Mouse (Mus musculus): ENCODE results near the gene Plcb1. TPM values are rescaled to one million over a fixed set of nuclear protein-coding genes. Genes with fewer than 3 reads are reported as not detected.
A peak's percentile ranks its signal among the peaks of the same experiment; 100 is the strongest.

Gene Plcb1
- polyA plus RNA-seq, 1 experiment from 2014 or later, result 4.8 TPM

DNA sequence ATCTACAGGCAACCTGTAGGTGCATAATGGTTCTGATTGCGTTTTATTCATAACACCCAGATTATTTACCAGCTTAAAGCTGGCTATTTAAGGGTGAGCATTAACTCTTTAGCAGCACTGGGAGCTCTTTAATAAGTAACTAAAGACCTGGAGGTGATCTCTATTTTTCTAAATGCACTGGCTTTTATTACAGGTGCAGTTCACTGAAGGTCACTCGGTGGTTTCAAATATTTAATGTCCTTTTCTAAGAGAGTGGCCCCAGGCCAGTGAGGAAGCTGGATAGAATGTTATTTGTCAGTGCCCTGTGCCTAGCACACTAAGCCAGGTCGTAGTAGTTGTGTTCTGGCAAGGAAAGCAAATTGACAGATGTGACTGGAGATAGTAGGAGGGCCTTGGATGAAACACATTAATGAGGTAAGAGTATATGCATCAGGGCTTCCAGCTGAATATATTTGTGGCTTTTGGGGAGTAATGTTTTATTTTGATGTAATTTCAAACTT is 59.4 kb downstream of the Plcb1 start:
- Histone ChIP-seq H3K9me3 (replicated peaks) (no peaks in the 10 kb centered on the region), H3K27me3 (ENCODE audit: low read depth, poor library complexity, severe bottlenecking) (no peaks in the 10 kb centered on the region), H3K36me3 (no peaks in the 10 kb centered on the region), H3K4me1 (no peaks in the 10 kb centered on the region), H3K4me3 (no peak overlapping the region), H3K27ac (replicated peaks) (no peak overlapping the region)
- DNase-seq (ENCODE audit: low spot score), result no peak
- 83% methylated on average over 3 of the region's 3 CpGs for WGBS

DNA sequence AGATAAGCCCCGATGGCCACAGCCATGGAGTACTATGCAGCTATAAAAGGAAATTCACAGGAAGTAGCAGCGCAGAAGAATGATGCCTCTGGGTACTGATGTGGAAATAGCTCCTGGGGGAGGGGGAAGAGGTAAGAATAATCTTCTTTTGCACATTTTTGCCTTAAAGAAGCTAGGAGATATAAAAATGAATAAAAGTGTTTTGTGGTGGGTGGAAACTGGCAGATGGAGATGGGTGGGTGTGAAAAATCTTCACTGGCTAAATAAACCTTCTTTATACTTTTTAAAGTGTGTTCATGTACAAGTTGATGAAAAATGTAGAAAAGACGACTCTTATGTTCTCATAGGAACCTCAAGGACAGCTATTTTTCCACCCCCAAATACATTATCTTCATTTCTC is 60.7 kb downstream of the Plcb1 start:
- H3K4me3 ChIP-seq, result no peak overlapping the region
- H3K36me3 ChIP-seq, result no peaks in the 10 kb centered on the region
- no peaks in the 10 kb centered on the region for H3K4me1 ChIP-seq
- no peaks in the 10 kb centered on the region for H3K9me3 ChIP-seq (replicated peaks)
- 89% methylated on average over 3 of the region's 3 CpGs for WGBS
- no peak for DNase-seq (ENCODE audit: low spot score)
- H3K27me3 ChIP-seq (ENCODE audit: low read depth, poor library complexity, severe bottlenecking), result no peaks in the 10 kb centered on the region
- no peak overlapping the region for H3K27ac ChIP-seq (replicated peaks)

DNA sequence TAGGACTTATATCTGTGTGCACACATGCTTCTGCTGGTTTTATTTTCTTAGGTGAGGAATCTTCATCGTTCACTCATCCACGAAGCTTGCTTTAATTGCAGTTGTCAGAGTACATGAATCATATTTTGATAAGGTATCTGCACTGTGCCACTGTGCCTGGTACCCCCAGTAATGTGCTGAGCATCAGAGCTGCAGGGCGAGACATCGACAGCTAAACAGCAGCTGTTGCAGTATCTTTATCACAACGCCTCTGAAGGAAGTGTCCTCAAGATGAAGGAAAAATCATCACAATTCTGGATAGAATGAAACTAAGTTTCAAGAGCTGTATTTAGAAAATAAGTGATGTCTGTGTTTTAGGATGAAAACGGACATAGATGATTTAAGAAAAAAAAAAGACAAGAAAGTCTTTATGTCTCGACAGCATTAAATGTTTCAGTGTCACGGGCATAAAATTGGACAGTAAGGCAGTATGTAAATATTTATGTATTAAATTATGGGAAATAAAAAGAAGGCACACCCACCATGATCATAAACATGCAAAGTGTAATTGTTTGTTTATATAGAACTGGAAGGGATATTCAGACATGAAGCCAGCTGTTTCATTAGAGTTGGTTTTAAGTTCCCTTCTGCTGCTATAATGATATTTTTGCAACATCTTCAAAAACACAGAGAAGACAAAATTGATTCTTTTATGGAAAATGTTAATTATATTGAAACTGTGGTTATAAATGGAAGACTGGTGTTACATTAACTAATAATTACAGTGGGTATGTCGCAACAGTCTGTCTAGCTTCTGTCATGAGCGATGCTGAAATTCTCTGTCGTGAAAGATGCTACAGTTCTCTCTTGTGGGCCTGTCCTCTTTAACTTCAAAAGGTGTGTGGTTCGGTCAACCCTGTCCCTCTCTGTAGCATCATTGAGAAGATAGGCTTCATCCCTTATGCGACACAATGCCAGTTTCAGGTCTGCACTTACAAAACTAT is 65.6 kb downstream of the Plcb1 start:
- Histone ChIP-seq H3K36me3 (no peaks in the 10 kb centered on the region), H3K27ac (replicated peaks) (no peak overlapping the region), H3K4me3 (no peak overlapping the region), H3K4me1 (peaks cover 1% of the 10 kb centered on the region), H3K27me3 (ENCODE audit: low read depth, poor library complexity, severe bottlenecking) (no peaks in the 10 kb centered on the region), H3K9me3 (replicated peaks) (no peaks in the 10 kb centered on the region)
- no peak for DNase-seq (ENCODE audit: low spot score)
- WGBS, result 92% methylated on average over 13 of the region's 13 CpGs

DNA sequence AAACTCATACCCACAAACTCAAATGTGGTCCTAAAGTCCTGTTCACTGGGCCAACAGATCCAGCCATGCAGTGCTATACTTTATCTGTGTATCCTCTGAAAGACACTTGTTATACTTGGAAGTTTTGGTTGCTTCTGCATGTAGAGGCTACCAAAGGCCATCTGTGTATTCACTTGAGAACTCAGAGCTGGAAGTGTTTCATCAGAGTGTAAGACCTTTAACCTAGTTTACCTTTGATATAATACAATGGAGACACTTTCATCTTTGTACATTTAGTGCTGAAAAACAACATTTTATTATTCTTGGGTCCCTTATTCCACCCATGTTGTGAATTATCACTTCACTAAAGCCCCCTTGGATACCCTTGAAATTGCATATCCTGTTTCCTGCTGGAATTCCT is 70.4 kb downstream of the Plcb1 start:
- no peaks in the 10 kb centered on the region for H3K27me3 ChIP-seq (ENCODE audit: low read depth, poor library complexity, severe bottlenecking)

DNA sequence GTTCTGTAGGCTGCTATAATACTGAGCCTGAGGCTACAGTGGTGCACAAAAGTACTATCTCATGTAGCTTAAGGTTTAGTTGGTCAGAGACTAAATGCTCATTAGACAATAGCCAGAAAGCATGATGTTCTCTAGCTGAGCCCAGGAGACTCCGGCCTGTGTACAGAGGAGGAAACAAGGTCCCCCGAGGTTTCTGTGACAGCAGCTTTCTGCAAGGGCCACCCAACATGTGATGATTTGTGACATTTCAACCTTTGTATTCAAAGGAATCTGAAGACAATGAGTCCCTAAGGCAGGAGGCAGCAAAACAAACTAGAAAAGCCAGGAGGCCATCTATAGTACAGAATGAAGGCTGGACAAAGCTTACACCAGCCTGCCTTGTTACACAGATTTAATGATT is 70.8 kb downstream of the Plcb1 start:
- DNase-seq (ENCODE audit: low spot score), result no peak
- Histone ChIP-seq H3K4me1 (peaks cover 15% of the 10 kb centered on the region), H3K27ac (replicated peaks) (no peak overlapping the region), H3K9me3 (replicated peaks) (no peaks in the 10 kb centered on the region), H3K36me3 (no peaks in the 10 kb centered on the region), H3K4me3 (no peak overlapping the region), H3K27me3 (ENCODE audit: low read depth, poor library complexity, severe bottlenecking) (no peaks in the 10 kb centered on the region)
- WGBS, result 38% methylated on average over 2 of the region's 2 CpGs

More for the DNA sequence above, 70.4 kb downstream of the Plcb1 start:
- Histone ChIP-seq H3K27ac (replicated peaks) (no peak overlapping the region), H3K4me1 (peaks cover 15% of the 10 kb centered on the region), H3K9me3 (replicated peaks) (no peaks in the 10 kb centered on the region), H3K36me3 (no peaks in the 10 kb centered on the region), H3K4me3 (no peak overlapping the region)
- DNase-seq (ENCODE audit: low spot score), result no peak

DNA sequence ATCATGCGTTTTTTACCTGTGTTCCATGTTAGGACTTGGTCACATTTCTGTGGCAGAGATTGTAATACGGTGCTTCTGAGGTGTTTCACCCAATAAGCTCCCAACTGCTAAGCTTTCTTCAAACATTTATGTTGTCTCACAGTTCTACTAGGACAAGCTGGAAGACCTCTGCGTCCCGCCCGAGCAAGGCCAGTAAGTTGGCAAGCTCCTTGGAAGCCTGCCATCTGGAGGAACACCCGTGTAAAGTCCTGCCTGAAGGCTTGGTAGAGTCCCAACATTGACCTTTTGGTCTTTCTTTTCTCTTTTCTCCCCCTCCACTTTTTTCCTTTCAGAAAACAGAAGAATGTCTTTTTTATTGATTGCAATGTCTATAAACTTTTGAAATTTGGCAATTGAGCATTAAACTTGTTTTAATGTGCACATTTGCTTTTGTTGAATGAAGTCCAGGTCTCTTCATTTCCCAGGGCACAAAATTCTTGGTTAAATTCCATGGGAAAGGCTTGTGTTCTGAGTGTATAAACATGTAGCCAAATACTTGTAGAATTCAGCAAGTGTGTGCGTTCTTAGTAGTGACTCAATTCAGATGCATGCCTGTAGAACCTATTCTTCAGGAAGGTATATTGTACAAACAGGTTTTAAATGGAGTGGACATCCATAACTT is 79.2 kb downstream of the Plcb1 start:
- Histone ChIP-seq H3K9me3 (replicated peaks) (no peaks in the 10 kb centered on the region), H3K36me3 (no peaks in the 10 kb centered on the region), H3K4me3 (no peak overlapping the region), H3K27me3 (ENCODE audit: low read depth, poor library complexity, severe bottlenecking) (no peaks in the 10 kb centered on the region), H3K4me1 (no peaks in the 10 kb centered on the region), H3K27ac (replicated peaks) (no peak overlapping the region)
- no peak for DNase-seq (ENCODE audit: low spot score)
- WGBS, result 91% methylated on average over 7 of the region's 7 CpGs

DNA sequence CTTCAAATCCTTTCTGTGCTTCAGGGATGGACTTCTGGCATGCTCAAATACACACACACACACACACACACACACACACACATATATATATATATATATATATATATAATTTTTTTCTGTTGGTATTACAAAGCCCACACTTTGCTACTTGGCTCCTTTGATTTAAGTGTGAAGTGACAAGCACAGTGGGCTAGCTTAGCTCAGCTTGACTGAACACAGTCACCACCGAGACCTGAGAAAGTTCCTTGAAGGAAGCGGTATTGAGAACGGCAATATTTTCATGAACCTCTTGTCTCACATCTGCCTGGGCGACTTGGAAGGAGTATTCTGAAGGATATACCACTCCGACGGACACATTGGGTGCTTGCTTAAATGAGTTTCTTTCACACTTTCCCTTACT is 81.5 kb downstream of the Plcb1 start:
- no peaks in the 10 kb centered on the region for H3K27me3 ChIP-seq (ENCODE audit: low read depth, poor library complexity, severe bottlenecking)
- no peaks in the 10 kb centered on the region for H3K9me3 ChIP-seq (replicated peaks)
- 87% methylated on average over 6 of the region's 6 CpGs for WGBS
- no peak overlapping the region for H3K4me3 ChIP-seq
- no peak overlapping the region for H3K27ac ChIP-seq (replicated peaks)
- peaks cover 5% of the 10 kb centered on the region; the same call in 1 of the 2 replicates for H3K4me1 ChIP-seq
- no peaks in the 10 kb centered on the region for H3K36me3 ChIP-seq
- no peak for DNase-seq (ENCODE audit: low spot score)

DNA sequence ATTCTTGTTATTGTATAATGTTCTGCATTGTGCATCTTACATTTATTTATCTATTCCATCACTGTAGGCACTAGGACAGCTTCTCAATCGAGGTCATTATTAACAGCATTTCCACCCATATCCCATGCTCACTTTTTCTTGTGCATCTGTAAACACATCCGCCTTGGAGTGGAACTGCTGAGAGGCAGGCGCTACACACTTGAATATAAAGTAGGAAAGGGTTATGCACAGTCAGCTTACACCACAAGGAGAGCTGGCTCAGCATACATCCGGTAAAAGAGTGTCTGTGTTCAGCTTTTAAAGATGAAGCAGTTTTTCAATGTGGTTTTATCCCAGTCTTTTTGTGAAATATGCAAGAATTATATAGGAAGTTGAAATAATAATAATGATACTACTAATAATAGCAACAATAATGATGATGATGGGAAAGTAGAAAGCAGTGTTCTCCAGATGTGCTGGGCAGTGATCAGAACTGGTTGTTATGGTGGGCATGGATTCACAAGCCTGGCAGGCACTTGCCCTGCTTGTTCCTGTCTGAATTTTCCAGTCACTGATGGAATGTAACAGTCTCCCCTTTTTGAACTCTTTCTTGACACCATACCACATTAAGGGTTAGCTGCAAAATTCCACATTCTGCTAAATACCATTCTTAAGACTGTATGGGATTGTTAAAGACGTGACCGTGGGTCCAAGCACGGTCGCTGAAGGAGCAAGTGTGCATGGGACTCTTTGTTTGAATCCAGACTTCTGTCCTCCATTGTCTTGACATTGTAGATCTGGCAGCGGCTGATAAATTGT is 86.0 kb downstream of the Plcb1 start:
- Histone ChIP-seq H3K9me3 (replicated peaks) (no peaks in the 10 kb centered on the region), H3K27ac (replicated peaks) (peak overlapping the region; percentile 63), H3K4me1 (peaks cover 7% of the 10 kb centered on the region; the same call in 1 of the 2 replicates), H3K27me3 (ENCODE audit: low read depth, poor library complexity, severe bottlenecking) (no peaks in the 10 kb centered on the region), H3K4me3 (no peak overlapping the region), H3K36me3 (no peaks in the 10 kb centered on the region)
- 83% methylated on average over 9 of the region's 9 CpGs for WGBS
- no peak for DNase-seq (ENCODE audit: low spot score)

DNA sequence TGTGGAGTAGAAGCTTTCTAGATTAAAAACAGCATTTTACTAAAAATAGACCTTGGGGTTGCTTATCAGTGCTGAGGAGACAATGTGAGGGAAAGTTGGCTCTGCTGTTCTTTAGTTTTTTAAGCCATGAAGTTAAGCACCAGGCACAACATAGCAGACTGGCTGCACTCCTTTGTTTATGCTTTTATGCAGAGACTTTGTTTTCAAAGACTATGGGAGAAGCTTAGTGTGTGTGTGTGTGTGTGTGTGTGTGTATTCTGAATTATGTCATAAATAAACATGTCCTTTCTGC is 86.6 kb downstream of the Plcb1 start:
- H3K4me3 ChIP-seq, result no peak overlapping the region
- H3K27me3 ChIP-seq (ENCODE audit: low read depth, poor library complexity, severe bottlenecking), result no peaks in the 10 kb centered on the region
- DNase-seq (ENCODE audit: low spot score), result no peak
- H3K9me3 ChIP-seq (replicated peaks), result no peaks in the 10 kb centered on the region
- H3K36me3 ChIP-seq, result no peaks in the 10 kb centered on the region
- H3K4me1 ChIP-seq, result peaks cover 7% of the 10 kb centered on the region; the same call in 1 of the 2 replicates
- peak overlapping the region; percentile 63 for H3K27ac ChIP-seq (replicated peaks)

DNA sequence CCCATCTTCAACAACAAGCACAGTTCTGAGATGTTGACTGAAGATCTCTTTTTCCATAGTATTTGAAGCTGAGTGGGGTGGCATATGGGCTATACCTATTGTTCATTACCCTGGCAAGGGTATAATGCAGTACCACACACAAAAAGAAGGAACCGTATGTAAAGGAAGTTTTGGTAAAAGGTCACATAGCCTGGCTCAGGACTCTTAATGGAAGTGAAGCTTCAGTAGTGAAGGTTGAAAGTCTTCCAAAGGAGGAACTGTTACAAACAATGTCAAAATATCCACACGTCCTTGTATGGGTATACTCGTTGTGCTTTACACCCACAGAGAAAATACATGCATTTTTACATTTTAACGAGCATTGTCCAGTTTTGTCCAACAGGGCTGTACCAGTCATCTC is 91.3 kb downstream of the Plcb1 start:
- H3K4me3 ChIP-seq, result no peak overlapping the region
- WGBS, result 86% methylated on average over 4 of the region's 4 CpGs
- no peaks in the 10 kb centered on the region for H3K27me3 ChIP-seq (ENCODE audit: low read depth, poor library complexity, severe bottlenecking)
- DNase-seq (ENCODE audit: low spot score), result no peak
- no peaks in the 10 kb centered on the region for H3K36me3 ChIP-seq
- no peaks in the 10 kb centered on the region for H3K9me3 ChIP-seq (replicated peaks)
- H3K27ac ChIP-seq (replicated peaks), result no peak overlapping the region
- peaks cover 4% of the 10 kb centered on the region; the same call in 1 of the 2 replicates for H3K4me1 ChIP-seq

DNA sequence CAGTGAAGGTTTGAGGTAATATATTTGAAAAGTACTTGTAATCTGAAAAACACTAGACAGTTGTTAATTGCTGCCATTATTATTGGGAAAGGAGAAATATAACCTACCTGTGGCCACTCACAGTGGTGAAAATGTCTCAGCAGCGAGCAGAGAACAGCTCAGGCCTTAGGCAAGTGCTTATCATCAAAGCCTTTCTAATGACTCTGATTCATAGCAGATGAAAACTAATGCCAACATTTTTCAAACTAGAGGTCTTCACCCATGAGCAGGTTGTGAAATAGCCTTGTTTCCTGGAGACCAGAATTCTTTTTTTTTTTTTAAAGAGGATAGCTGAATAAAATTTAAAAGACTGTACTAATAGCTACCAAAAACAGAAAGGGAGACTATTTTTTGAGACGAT is 105.3 kb downstream of the Plcb1 start:
- Histone ChIP-seq H3K4me1 (no peaks in the 10 kb centered on the region), H3K4me3 (no peak overlapping the region), H3K27me3 (ENCODE audit: low read depth, poor library complexity, severe bottlenecking) (no peaks in the 10 kb centered on the region), H3K36me3 (no peaks in the 10 kb centered on the region), H3K27ac (replicated peaks) (no peak overlapping the region), H3K9me3 (replicated peaks) (no peaks in the 10 kb centered on the region)
- DNase-seq (ENCODE audit: low spot score), result no peak
- WGBS, result 87% methylated on average over 2 of the region's 2 CpGs

DNA sequence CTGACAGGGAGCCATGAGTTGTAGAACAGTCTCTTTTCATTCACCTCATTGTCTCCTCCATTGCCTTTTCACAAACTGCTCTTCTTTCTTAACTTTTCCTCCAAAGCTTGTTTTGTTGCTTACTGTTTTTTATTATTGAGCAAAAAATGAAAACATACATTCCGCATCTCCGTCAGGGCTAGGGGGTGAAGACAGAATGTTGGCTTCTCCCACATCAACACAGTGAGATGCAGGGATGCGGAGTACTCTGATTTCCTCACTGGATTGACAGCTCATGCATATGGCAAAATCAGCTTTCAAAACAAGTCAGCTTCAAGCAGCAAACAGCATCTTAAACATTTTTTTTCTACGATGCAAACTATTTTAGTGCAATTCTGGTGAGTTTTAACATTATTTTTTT is 108.9 kb downstream of the Plcb1 start:
- H3K9me3 ChIP-seq (replicated peaks), result no peaks in the 10 kb centered on the region
- no peak for DNase-seq (ENCODE audit: low spot score)
- H3K27me3 ChIP-seq (ENCODE audit: low read depth, poor library complexity, severe bottlenecking), result no peaks in the 10 kb centered on the region
- H3K27ac ChIP-seq (replicated peaks), result no peak overlapping the region
- H3K4me3 ChIP-seq, result no peak overlapping the region
- no peaks in the 10 kb centered on the region for H3K4me1 ChIP-seq
- 95% methylated on average over 4 of the region's 4 CpGs for WGBS
- H3K36me3 ChIP-seq, result no peaks in the 10 kb centered on the region

Measured in midbrain, embryonic 10.5 days (tissue).